Mouse (Mus musculus) heart, embryonic 11.5 days (tissue): ENCODE results near the gene Usp38. TPM values are rescaled to one million over a fixed set of nuclear protein-coding genes. Genes with fewer than 3 reads are reported as not detected.

ENCODE experiments used
- ATAC-seq: fragments of 200-750 bp; cut with Nextera tagmentation; replicated peaks from 2 replicates; pipeline ENCODE4 v1.8.0; 2017; ENCODE audit warnings: moderate library complexity; ENCODE audit not compliant: insufficient number of reproducible peaks, low FRiP score, low TSS enrichment
- H3K27ac ChIP-seq: fragments of 300-500 bp; sonication (generic); 2 replicates; pipeline ENCODE4 v1.5.1; 2014; ENCODE audit warnings: mild to moderate bottlenecking, low read depth, low read length
- H3K27me3 ChIP-seq: fragments of 300-500 bp; sonication (generic); 2 replicates; pipeline ENCODE4 v1.6.1; 2014; ENCODE audit warnings: mild to moderate bottlenecking, low read length, mixed read lengths; ENCODE audit not compliant: control insufficient read depth, insufficient read depth
- H3K36me3 ChIP-seq: fragments of 300-500 bp; sonication (generic); 2 replicates; pipeline ENCODE4 v1.6.1; 2014; ENCODE audit warnings: mild to moderate bottlenecking, low read length, moderate library complexity, mixed read lengths; ENCODE audit not compliant: control insufficient read depth, insufficient read depth
- H3K4me1 ChIP-seq: fragments of 300-500 bp; sonication (generic); 2 replicates; pipeline ENCODE4 v1.6.1; 2014; ENCODE audit warnings: low read length; ENCODE audit not compliant: control insufficient read depth, insufficient read depth
- H3K4me2 ChIP-seq: fragments of 300-500 bp; sonication (generic); 2 replicates; pipeline ENCODE4 v1.6.1; 2014; ENCODE audit warnings: mild to moderate bottlenecking, moderate library complexity
- H3K4me3 ChIP-seq: fragments of 300-500 bp; sonication (generic); 2 replicates; pipeline ENCODE4 v1.5.1; 2014; ENCODE audit warnings: low read depth, low read length
- H3K9ac ChIP-seq: fragments of 300-500 bp; sonication (generic); 2 replicates; pipeline ENCODE4 v1.6.1; 2014; ENCODE audit warnings: mild to moderate bottlenecking, low read depth, low read length, moderate library complexity
- H3K9me3 ChIP-seq: fragments of 300-500 bp; sonication (generic); replicated peaks from 2 replicates; pipeline ENCODE4 v1.6.1; 2016; ENCODE audit warnings: low read length; ENCODE audit not compliant: control insufficient read depth
- WGBS: fragments of 180-500 bp; shearing (Covaris S2); extraction: QIAGEN DNeasy Blood & Tissue Kit; methylation state at CpG from one replicate; pipeline ENCODE4 v1.1.7; 2014; ENCODE audit not compliant: insufficient replicate concordance; 5-methylcytosine and 5-hydroxymethylcytosine counted together
- polyA plus RNA-seq: library from polyadenylated mRNA; unstranded; fragments of >200 nt; fragmentation: Nextera tagmentation; extraction: Ambion mirVana; gene quantifications from 2 replicates; pipeline ENCODE4 v1.2.1, GENCODE M21; 2014

Usp38 gene
- polyA plus RNA-seq, 1 experiment from 2014 or later, result 19.3 TPM

DNA sequence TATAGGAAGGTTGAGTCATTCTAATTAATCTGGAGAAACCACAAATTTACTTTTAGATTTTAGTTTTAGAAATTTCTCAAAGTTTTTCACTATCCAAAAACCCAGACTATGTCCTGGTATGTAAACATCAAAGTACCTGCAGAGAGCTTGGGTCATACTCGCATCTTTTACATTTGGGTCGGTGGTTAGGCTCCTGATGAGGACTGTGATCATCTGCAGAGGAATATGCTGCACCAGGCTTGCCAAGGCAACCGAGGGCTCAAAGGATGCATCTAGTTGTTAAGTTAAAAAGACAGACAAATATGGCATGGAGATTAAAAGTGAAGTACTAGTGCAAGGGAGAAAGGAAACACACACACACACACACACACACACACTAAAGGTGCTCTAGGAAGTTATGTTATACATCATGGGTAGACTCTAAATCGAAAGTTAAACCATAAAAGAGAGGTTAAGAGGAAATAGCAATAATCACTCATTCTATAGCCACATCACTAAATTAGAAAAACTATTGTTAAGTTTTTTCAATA, 2.6 kb downstream of the Usp38 start:
- no peak for ATAC-seq
- Histone ChIP-seq H3K4me2 (peak overlapping the region; percentile 97), H3K9me3 (no peaks in the 10 kb centered on the region), H3K9ac (no peak overlapping the region), H3K27me3 (no peaks in the 10 kb centered on the region), H3K27ac (no peak overlapping the region), H3K4me3 (peak overlapping the region; percentile 98), H3K36me3 (no peaks in the 10 kb centered on the region), H3K4me1 (peaks cover 16% of the 10 kb centered on the region)
- 69% methylated on average over 4 of the region's 4 CpGs for WGBS

DNA sequence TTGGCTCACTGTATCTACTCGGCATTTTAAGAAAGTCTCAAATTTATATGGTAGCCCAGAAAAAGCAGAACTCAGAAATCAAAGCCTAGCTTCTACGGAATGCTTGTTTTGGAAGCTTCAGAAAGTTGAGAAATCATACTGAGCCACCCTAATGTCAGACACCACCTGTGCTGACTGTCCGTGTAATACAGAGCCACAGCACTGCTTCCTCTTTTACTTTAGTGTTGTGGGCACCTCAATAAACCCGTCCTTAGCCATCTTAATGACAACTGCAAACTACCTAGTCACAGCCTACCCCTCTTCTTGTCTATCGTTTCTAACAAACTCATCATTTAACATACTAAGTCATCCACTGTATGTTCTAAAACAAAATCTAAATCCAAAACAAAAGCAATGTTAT, 4.3 kb downstream of the Usp38 start:
- no peak overlapping the region for H3K9ac ChIP-seq
- no peak overlapping the region for H3K27ac ChIP-seq
- no peak for ATAC-seq
- 0 out of 2 replicates have a peak overlapping the region, but pooled peaks have one; percentile 0 for H3K4me2 ChIP-seq
- no peaks in the 10 kb centered on the region for H3K27me3 ChIP-seq
- no peak overlapping the region for H3K4me3 ChIP-seq
- no peaks in the 10 kb centered on the region; the same call in 1 of the 2 replicates for H3K36me3 ChIP-seq
- peaks cover 16% of the 10 kb centered on the region for H3K4me1 ChIP-seq
- WGBS, result 86% methylated on average over 5 of the region's 5 CpGs
- no peaks in the 10 kb centered on the region for H3K9me3 ChIP-seq

DNA sequence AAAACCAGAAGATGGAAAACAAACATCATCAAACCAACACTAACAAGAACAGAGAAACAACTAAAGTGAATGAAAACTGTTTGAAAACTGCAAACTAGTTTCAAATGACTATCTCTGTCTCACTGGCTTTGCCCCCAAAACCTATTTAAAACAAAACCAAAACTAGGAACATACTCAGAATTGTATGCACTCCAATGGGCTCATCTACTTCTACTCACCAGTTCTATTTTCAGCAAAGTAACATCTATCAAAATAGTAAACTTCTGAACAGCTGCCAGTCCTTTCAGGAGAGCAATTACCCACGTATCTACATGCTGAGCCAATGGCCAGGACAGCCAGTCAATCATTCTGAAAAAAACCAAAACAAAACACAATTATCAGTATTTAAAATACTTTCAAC, 9.6 kb downstream of the Usp38 start:
- no peak for ATAC-seq
- Histone ChIP-seq H3K27ac (no peak overlapping the region), H3K4me3 (no peak overlapping the region), H3K9me3 (no peaks in the 10 kb centered on the region), H3K36me3 (peaks cover 10% of the 10 kb centered on the region), H3K27me3 (no peaks in the 10 kb centered on the region), H3K9ac (no peak overlapping the region), H3K4me2 (no peak overlapping the region), H3K4me1 (no peaks in the 10 kb centered on the region)
- 68% methylated on average over 1 of the region's 1 CpGs for WGBS

DNA sequence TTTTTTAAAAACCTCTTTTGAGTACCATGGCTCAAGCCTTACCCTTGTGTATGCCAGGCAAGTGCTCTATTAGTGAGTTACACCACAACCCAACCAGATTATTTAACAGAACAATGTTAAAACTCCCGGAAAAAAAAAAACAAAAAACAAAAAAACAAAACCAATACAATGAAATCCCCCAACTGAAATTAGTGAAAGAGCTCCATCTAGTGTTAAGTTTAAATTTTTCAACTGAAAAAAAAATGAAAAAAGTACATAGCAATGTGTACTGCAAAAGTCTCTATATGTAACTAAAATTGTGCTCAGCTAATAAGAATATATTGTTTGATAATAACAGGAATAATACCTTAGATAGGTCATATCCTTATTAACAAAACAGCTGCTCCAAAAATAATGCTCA, 18.1 kb downstream of the Usp38 start:
- no peak for ATAC-seq
- Histone ChIP-seq H3K9ac (no peak overlapping the region), H3K4me3 (no peak overlapping the region), H3K36me3 (peaks cover 9% of the 10 kb centered on the region), H3K4me1 (no peaks in the 10 kb centered on the region), H3K27ac (no peak overlapping the region), H3K9me3 (no peaks in the 10 kb centered on the region), H3K4me2 (no peak overlapping the region), H3K27me3 (no peaks in the 10 kb centered on the region)
- 45% methylated on average over 1 of the region's 1 CpGs for WGBS

DNA sequence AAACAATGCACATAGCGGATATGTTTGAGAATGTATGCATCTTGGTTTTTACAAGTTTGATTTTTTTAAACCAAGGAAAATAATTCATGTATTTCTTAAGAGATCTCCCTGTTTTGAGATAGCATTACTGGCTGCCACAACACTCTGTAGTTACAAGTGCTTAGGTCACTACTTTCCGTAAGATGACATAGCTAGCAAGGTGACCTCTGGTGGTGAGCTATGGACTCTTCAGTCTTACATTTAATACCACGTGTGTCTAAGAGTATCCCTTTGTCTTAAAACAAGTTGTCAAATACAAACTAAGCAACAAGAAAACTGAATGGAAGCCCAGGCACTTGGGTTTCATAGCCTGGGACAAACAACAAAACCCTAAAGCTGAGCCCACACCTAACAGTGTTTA, 22.8 kb downstream of the Usp38 start:
- Histone ChIP-seq H3K9ac (no peak overlapping the region), H3K4me3 (no peak overlapping the region), H3K36me3 (peaks cover 9% of the 10 kb centered on the region), H3K27me3 (no peaks in the 10 kb centered on the region), H3K4me2 (no peak overlapping the region), H3K9me3 (no peaks in the 10 kb centered on the region), H3K27ac (no peak overlapping the region), H3K4me1 (no peaks in the 10 kb centered on the region)
- WGBS, result 52% methylated on average over 3 of the region's 3 CpGs
- ATAC-seq, result no peak

DNA sequence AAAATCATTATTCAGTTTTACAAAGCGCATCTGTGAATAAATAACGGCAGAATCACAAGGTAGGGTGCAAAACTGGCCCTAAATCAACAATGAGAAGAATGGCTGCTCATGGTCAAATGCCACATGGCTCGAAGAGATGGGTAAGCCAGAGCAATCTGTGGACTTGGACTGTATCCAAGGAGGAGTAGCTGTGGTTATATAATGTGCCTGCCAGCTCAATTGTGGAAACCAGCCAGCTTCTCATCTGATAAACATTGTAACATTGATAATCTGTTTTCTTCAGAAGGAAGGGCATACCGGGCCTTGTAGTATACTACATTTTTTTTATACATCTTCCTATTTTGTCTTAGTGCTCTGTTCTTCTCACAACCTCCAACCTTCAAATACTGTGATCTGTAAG, 31.9 kb downstream of the Usp38 start:
- Histone ChIP-seq H3K9me3 (no peaks in the 10 kb centered on the region), H3K27me3 (no peaks in the 10 kb centered on the region), H3K27ac (no peak overlapping the region), H3K4me1 (no peaks in the 10 kb centered on the region), H3K36me3 (peaks cover 19% of the 10 kb centered on the region; the same call in 1 of the 2 replicates), H3K9ac (no peak overlapping the region), H3K4me3 (no peak overlapping the region), H3K4me2 (no peak overlapping the region)
- no peak for ATAC-seq
- 85% methylated on average over 4 of the region's 4 CpGs for WGBS

DNA sequence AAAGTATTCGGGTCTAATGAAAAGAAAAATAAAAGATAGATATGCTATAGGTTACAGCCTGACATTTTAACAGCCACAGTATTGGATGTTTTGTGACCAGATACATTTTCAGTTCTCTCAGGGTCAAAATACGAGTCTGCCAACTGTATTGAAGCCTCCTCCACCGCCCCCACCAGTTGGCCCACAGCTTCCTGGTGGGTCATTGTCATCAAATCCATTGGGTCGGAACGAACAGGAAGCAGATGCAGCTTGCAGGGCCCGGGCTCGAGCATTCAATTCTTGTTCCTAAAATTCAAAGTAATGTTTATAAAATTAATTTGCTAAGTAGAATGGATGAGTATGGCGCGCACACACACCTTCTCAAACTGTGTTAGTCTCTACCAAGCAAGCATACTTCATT, 33.0 kb downstream of the Usp38 start:
- Histone ChIP-seq H3K9ac (no peak overlapping the region), H3K36me3 (peaks cover 15% of the 10 kb centered on the region; the same call in 1 of the 2 replicates), H3K4me2 (no peak overlapping the region), H3K9me3 (no peaks in the 10 kb centered on the region), H3K4me1 (no peaks in the 10 kb centered on the region), H3K4me3 (no peak overlapping the region), H3K27me3 (no peaks in the 10 kb centered on the region), H3K27ac (no peak overlapping the region)
- no peak for ATAC-seq
- WGBS, result 81% methylated on average over 9 of the region's 9 CpGs

DNA sequence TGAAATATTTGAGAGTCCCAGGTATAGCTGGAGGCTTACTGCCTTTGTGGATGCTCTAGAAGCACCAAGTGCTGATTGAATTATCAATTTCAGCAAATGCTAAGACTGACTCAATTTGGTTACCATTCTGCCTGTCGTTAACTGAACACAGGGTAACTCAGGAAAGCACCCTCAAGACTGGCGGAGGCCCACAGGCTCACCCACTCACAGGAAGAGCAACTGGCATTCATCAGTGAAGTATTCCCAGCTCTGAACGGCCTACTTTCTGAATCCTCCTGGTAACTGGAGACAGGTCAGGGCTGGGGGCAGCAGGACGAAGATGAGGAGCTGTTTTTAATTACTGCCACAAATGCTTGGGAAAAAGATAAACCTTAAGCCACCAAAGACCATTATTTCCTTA, 34.7 kb downstream of the Usp38 start:
- ATAC-seq, result no peak
- 89% methylated on average over 4 of the region's 4 CpGs for WGBS
- no peak overlapping the region for H3K4me2 ChIP-seq
- no peaks in the 10 kb centered on the region for H3K4me1 ChIP-seq
- peaks cover 6% of the 10 kb centered on the region; the same call in 1 of the 2 replicates for H3K36me3 ChIP-seq
- H3K9me3 ChIP-seq, result no peaks in the 10 kb centered on the region
- no peak overlapping the region for H3K9ac ChIP-seq
- H3K27me3 ChIP-seq, result no peaks in the 10 kb centered on the region
- H3K4me3 ChIP-seq, result no peak overlapping the region
- H3K27ac ChIP-seq, result no peak overlapping the region

DNA sequence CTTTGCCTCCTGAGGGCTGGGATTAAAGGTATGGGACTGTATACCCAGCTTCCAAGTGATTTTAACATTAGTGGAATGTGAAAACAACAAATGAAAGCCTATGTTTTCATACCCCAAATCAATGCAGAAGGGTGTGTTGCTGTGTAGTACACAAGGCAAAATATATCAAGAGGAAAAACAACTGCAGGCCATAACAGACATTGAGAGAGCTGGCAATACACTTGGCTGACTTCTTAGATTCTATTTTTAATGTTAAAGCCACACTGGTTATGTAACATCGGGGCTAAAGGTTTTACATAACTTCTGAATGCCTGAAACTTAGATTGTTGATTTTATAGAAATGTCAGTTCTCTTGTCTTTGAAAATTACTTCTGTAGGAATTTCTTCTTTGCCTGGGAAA, 37.5 kb downstream of the Usp38 start:
- no peaks in the 10 kb centered on the region for H3K9me3 ChIP-seq
- ATAC-seq, result no peak
- no peak overlapping the region for H3K4me2 ChIP-seq
- peaks cover 5% of the 10 kb centered on the region; the same call in 1 of the 2 replicates for H3K36me3 ChIP-seq
- WGBS, result 81% methylated on average over 1 of the region's 1 CpGs
- no peak overlapping the region for H3K4me3 ChIP-seq
- no peak overlapping the region for H3K9ac ChIP-seq
- no peak overlapping the region for H3K27ac ChIP-seq
- no peaks in the 10 kb centered on the region for H3K4me1 ChIP-seq
- H3K27me3 ChIP-seq, result no peaks in the 10 kb centered on the region
